Mouse (Mus musculus): ENCODE measurements around the gene Vmn1r68. TPM values are rescaled to one million over a fixed set of nuclear protein-coding genes. Genes with fewer than 3 reads are reported as not detected.

Gene Vmn1r68
- not detected in 2 replicates for polyA plus RNA-seq (2015; fragmentation: Nextera tagmentation; extraction: Ambion mirVana)

DNA sequence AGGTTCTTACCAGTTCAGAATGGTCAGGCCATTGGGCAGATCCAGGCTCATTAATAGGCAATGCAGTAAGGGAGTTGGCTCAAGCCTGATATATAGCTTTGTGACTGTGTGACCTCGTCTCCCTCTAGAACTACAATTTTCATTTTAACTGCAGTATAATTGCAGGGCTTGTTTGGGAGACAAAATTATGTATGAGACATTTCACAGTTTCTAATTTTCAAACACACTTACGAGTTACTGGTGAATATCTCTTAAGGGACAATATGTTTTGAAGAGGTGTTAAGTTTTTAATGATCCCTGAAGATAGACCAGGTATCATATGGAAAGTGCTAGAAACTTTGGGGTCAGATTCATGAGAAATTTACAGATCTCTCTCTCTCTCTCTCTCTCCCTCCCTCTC lies at the start of gene Vmn1r68:
Vmn1r68 (minus strand) TSS at position 101 of the 400 bp plus-strand sequence.
- Histone ChIP-seq H3K4me1 (ENCODE audit: insufficient read depth, low read depth, low read length) (no peaks in the 10 kb centered on the region), H3K36me3 (ENCODE audit: insufficient read depth, low read length) (no peaks in the 10 kb centered on the region), H3K4me2 (replicated peaks; ENCODE audit: low read depth, low read length) (no peak within 1 kb of the TSS), H3K27me3 (replicated peaks; ENCODE audit: insufficient read depth, low read length) (no peaks in the 10 kb centered on the region), H3K4me3 (ENCODE audit: low read depth, low read length) (no peak within 1 kb of the TSS), H3K9ac (replicated peaks; ENCODE audit: low read depth) (no peak within 1 kb of the TSS), H3K27ac (ENCODE audit: low read length) (no peak within 1 kb of the TSS), H3K9me3 (ENCODE audit: low read length) (no peaks in the 10 kb centered on the region)
- TF ChIP-seq CTCF (IDR thresholded peaks at IDR 0.05) = no peak
- no peak for TF ChIP-seq EP300 (IDR thresholded peaks at IDR 0.05)
- WGBS = 61% methylated on average over 2 of the region's 2 CpGs
- ATAC-seq (no peak), DNase-seq (ENCODE audit: low spot score) (no peak)

DNA sequence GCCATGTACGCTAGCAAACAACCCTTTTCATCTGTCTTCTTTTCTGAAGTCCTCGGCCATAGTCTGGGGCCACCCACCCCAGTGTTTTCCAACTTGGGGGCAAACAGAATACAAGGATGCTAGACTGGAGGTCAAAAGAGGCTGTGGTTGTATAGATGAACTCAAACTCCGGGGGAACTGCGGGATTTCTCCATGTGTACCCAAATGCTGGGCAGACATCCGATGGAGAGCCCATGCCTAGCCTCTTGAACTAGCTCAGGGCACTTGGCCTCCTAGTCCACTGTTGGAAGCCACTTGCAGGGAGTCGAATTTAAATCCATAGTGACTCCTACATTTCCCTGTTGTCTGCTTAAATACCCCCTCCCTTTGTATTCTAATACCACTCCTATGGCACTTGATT lies 62.7 kb downstream of the Vmn1r68 start:
- H3K4me3 ChIP-seq (ENCODE audit: low read depth, low read length) = peak overlapping the region; percentile 59; the same call in 1 of the 2 replicates
- peaks cover 6% of the 10 kb centered on the region; the same call in 1 of the 2 replicates for H3K36me3 ChIP-seq (ENCODE audit: insufficient read depth, low read length)
- H3K27me3 ChIP-seq (replicated peaks; ENCODE audit: insufficient read depth, low read length) = no peaks in the 10 kb centered on the region
- peaks cover 4% of the 10 kb centered on the region; the same call in 1 of the 2 replicates for H3K4me1 ChIP-seq (ENCODE audit: insufficient read depth, low read depth, low read length)
- peak; percentile 11; the same call in 1 of the 2 replicates for ATAC-seq
- H3K9me3 ChIP-seq (ENCODE audit: low read length) = no peaks in the 10 kb centered on the region
- WGBS = 27% methylated on average over 6 of the region's 6 CpGs
- peak overlapping the region; percentile 77; the same call in 1 of the 2 replicates for H3K4me2 ChIP-seq (replicated peaks; ENCODE audit: low read depth, low read length)
- H3K27ac ChIP-seq (ENCODE audit: low read length) = no peak overlapping the region
- no peak overlapping the region for H3K9ac ChIP-seq (replicated peaks; ENCODE audit: low read depth)
- TF ChIP-seq CTCF (IDR thresholded peaks at IDR 0.05) (no peak), EP300 (IDR thresholded peaks at IDR 0.05) (no peak)
- no peak for DNase-seq (ENCODE audit: low spot score)

DNA sequence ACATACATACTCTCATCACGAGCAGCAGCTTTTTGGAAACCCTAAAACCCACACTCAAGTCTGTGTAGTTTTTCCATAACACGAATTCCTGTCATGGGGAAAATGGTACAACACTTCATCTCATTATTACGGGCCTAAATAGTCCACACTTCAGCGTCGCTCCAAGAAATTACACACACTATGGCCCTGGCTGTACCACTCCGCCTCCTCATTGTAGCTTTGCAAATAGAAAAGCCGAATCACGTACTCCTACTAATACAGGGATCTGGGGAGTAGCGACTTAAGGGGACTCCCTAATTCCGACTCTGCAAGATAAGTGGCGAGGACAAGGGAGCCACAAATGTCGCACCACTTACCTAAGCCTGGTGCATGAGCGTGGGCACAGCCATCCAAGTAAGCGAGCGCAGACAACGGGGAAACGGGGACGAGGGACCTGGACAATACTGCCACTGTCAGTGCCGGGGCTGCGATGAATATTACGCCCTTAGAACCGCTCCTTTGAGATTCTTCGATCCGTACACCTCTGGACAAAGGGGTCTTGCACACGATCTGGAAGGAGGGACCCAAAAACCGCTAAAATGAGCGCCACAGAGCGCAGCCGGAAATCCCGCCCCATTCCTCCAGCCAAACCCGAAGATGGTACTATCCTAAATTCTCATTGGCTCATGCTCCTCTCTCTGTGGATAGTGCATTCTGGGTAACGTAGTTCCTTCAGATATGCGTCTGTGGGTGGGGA lies 63.3 kb downstream of the Vmn1r68 start, which contains the start of gene Zik1:
Zik1 (minus strand) TSS at position 609 of the 736 bp plus-strand sequence.
- peak within 1 kb of the TSS; percentile 24 for H3K9ac ChIP-seq (replicated peaks; ENCODE audit: low read depth)
- DNase-seq (ENCODE audit: low spot score) (peak; percentile 88), ATAC-seq (peak; percentile 97)
- peak within 1 kb of the TSS; percentile 59 for H3K4me3 ChIP-seq (ENCODE audit: low read depth, low read length)
- H3K4me2 ChIP-seq (replicated peaks; ENCODE audit: low read depth, low read length) = peak within 1 kb of the TSS; percentile 77
- H3K36me3 ChIP-seq (ENCODE audit: insufficient read depth, low read length) = peaks cover 7% of the 10 kb centered on the region; the same call in 1 of the 2 replicates
- H3K4me1 ChIP-seq (ENCODE audit: insufficient read depth, low read depth, low read length) = peaks cover 4% of the 10 kb centered on the region; the same call in 1 of the 2 replicates
- no peaks in the 10 kb centered on the region for H3K27me3 ChIP-seq (replicated peaks; ENCODE audit: insufficient read depth, low read length)
- no peaks in the 10 kb centered on the region for H3K9me3 ChIP-seq (ENCODE audit: low read length)
- no peak within 1 kb of the TSS for H3K27ac ChIP-seq (ENCODE audit: low read length)
- TF ChIP-seq EP300 (IDR thresholded peaks at IDR 0.05) (no peak), CTCF (IDR thresholded peaks at IDR 0.05) (no peak)
- under 1% methylated on average over 33 of the region's 33 CpGs for WGBS

DNA sequence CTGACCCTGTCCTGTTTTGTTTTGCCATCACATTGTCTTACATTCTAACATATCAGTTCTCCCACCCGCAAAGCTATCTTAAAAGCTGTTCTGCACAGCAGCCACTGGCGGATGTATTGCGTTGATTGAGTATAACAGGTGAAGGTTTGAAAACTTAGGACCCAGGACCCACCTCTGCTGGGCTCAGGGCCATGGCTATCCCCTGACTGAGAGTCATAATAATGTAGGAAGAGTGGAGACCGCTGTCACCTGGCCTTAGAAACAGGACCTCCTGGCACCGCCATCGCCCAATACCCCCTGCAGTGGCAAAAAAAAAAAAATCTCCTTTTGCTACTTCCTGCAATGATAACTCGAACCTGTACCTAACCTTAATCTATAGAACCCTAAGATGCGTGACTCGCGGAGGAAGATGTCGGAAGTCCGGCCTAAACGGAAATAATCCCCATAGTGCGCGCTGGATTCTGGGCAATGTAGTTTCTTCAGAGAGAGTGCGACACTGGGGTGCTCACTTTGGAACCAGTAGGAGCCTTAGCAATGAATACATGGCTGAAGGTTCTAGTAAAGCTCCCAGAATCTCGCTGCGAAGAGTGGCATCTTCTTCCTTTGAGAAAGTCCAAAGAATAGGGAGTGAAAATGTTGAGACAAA lies 77.6 kb downstream of the Vmn1r68 start:
- Histone ChIP-seq H3K4me2 (replicated peaks; ENCODE audit: low read depth, low read length) (no peak overlapping the region), H3K4me1 (ENCODE audit: insufficient read depth, low read depth, low read length) (no peaks in the 10 kb centered on the region), H3K4me3 (ENCODE audit: low read depth, low read length) (no peak overlapping the region), H3K27me3 (replicated peaks; ENCODE audit: insufficient read depth, low read length) (no peaks in the 10 kb centered on the region), H3K9ac (replicated peaks; ENCODE audit: low read depth) (no peak overlapping the region), H3K9me3 (ENCODE audit: low read length) (no peaks in the 10 kb centered on the region), H3K27ac (ENCODE audit: low read length) (no peak overlapping the region), H3K36me3 (ENCODE audit: insufficient read depth, low read length) (no peaks in the 10 kb centered on the region)
- WGBS = 52% methylated on average over 18 of the region's 18 CpGs
- DNase-seq (ENCODE audit: low spot score) (no peak), ATAC-seq (no peak)
- no peak for TF ChIP-seq CTCF (IDR thresholded peaks at IDR 0.05)
- no peak for TF ChIP-seq EP300 (IDR thresholded peaks at IDR 0.05)

DNA sequence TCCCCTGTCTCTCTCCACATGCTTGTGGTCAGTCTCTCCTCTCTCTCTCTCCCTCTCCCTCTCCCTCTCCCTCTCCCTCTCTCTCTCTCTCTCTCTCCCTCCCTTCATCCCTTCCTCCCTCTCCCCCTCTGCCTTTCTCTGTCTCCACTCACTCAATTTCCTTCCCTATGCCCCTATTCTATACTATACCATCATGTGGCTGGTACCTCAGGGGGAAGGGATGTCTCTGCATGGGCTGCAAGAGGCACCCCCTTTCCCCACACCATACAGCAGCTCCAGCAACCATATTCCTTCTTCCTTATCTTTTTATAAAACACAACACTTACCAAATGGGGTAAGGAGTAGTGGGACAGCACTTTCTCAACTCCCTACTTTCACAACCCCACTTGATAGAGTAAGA lies 78.5 kb downstream of the Vmn1r68 start:
- DNase-seq (ENCODE audit: low spot score) = no peak
- Histone ChIP-seq H3K27me3 (replicated peaks; ENCODE audit: insufficient read depth, low read length) (no peaks in the 10 kb centered on the region), H3K4me3 (ENCODE audit: low read depth, low read length) (no peak overlapping the region), H3K9me3 (ENCODE audit: low read length) (no peaks in the 10 kb centered on the region), H3K36me3 (ENCODE audit: insufficient read depth, low read length) (no peaks in the 10 kb centered on the region), H3K4me2 (replicated peaks; ENCODE audit: low read depth, low read length) (no peak overlapping the region), H3K9ac (replicated peaks; ENCODE audit: low read depth) (no peak overlapping the region), H3K27ac (ENCODE audit: low read length) (no peak overlapping the region), H3K4me1 (ENCODE audit: insufficient read depth, low read depth, low read length) (no peaks in the 10 kb centered on the region)
- no peak for ATAC-seq
- TF ChIP-seq CTCF (IDR thresholded peaks at IDR 0.05) = no peak
- no peak for TF ChIP-seq EP300 (IDR thresholded peaks at IDR 0.05)

DNA sequence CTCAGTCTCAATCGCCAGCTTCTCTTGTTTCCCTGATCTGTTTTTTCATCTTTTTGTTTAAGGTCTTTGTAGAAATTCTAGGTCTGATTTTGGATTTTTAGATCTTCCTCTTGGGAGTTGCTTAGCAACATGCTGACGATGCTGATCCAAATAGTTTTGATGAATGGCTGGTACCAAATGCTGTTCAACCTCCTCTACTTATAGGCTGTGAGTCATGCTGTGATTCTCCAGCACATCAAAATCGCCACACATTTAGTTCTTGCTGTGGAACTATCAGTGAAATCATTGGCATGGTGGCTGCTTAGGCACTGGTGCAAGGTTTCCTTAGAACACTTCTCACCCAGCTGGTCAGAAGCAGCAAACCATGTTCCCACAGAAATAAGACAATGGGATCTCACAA lies 100.1 kb downstream of the Vmn1r68 start:
- H3K9me3 ChIP-seq (ENCODE audit: low read length) = no peaks in the 10 kb centered on the region
- H3K27me3 ChIP-seq (replicated peaks; ENCODE audit: insufficient read depth, low read length) = no peaks in the 10 kb centered on the region
- ATAC-seq (no peak), DNase-seq (ENCODE audit: low spot score) (no peak)
- H3K4me3 ChIP-seq (ENCODE audit: low read depth, low read length) = no peak overlapping the region
- no peak for TF ChIP-seq CTCF (IDR thresholded peaks at IDR 0.05)
- no peak for TF ChIP-seq EP300 (IDR thresholded peaks at IDR 0.05)
- H3K27ac ChIP-seq (ENCODE audit: low read length) = no peak overlapping the region
- no peak overlapping the region for H3K9ac ChIP-seq (replicated peaks; ENCODE audit: low read depth)
- no peaks in the 10 kb centered on the region for H3K36me3 ChIP-seq (ENCODE audit: insufficient read depth, low read length)
- H3K4me1 ChIP-seq (ENCODE audit: insufficient read depth, low read depth, low read length) = no peaks in the 10 kb centered on the region
- 62% methylated on average over 3 of the region's 3 CpGs for WGBS
- H3K4me2 ChIP-seq (replicated peaks; ENCODE audit: low read depth, low read length) = no peak overlapping the region

Other genes starting within 250 kb of the Vmn1r68 start
- not detected in 2 replicates for gene Vmn1r67, start 115.2 kb downstream of the Vmn1r68 start, polyA plus RNA-seq (2015; fragmentation: Nextera tagmentation; extraction: Ambion mirVana)
- gene Zik1, start 63.1 kb downstream of the Vmn1r68 start, polyA plus RNA-seq (2015; fragmentation: Nextera tagmentation; extraction: Ambion mirVana) = 1.4 and 1.6 TPM in 2 replicates
- gene Vmn1r69, start 55.2 kb upstream of the Vmn1r68 start, polyA plus RNA-seq (2015; fragmentation: Nextera tagmentation; extraction: Ambion mirVana) = not detected in 2 replicates
- gene Vmn1r70, start 73.0 kb upstream of the Vmn1r68 start, polyA plus RNA-seq (2015; fragmentation: Nextera tagmentation; extraction: Ambion mirVana) = not detected in 2 replicates
- gene Nlrp4b, start 129.3 kb upstream of the Vmn1r68 start, polyA plus RNA-seq (2015; fragmentation: Nextera tagmentation; extraction: Ambion mirVana) = not detected in 2 replicates
- gene Vmn1r71, start 195.9 kb upstream of the Vmn1r68 start, polyA plus RNA-seq (2015; fragmentation: Nextera tagmentation; extraction: Ambion mirVana) = not detected in 2 replicates

All from lung, postnatal 0 days (tissue).